Mouse (Mus musculus) liver, postnatal 0 days (tissue): ENCODE data around the gene Tbx5. TPM values are rescaled to one million over a fixed set of nuclear protein-coding genes. Genes with fewer than 3 reads are reported as not detected.

Experiments
- ATAC-seq: fragments of 200-750 bp; cut with Nextera tagmentation; 2 replicates; pipeline ENCODE4 v1.8.0; 2017; ENCODE audit warnings: mild to moderate bottlenecking, moderate library complexity
- DNase-seq: peaks from one replicate; pipeline ENCODE4 v3.0.0-alpha.2; 2016
- H3K27ac ChIP-seq: fragments of 300-500 bp; sonication (generic); 2 replicates; pipeline ENCODE4 v1.5.1; 2014; ENCODE audit warnings: antibody characterized with exemption, moderate library complexity, mild to moderate bottlenecking, low read depth
- H3K27me3 ChIP-seq: fragments of 300-500 bp; sonication (generic); 2 replicates; pipeline ENCODE4 v1.6.1; 2014; ENCODE audit warnings: low read length, control low read depth, mixed read lengths; ENCODE audit not compliant: insufficient read depth
- H3K36me3 ChIP-seq: fragments of 300-500 bp; sonication (generic); replicated peaks from 2 replicates; pipeline ENCODE4 v1.6.1; 2014; ENCODE audit warnings: mild to moderate bottlenecking, control low read depth, low read length, moderate library complexity, mixed read lengths; ENCODE audit not compliant: insufficient read depth
- H3K4me1 ChIP-seq: fragments of 300-500 bp; sonication (generic); 2 replicates; pipeline ENCODE4 v1.6.1; 2014; ENCODE audit warnings: antibody characterized with exemption, mild to moderate bottlenecking, control low read depth; ENCODE audit not compliant: insufficient read depth
- H3K4me2 ChIP-seq: fragments of 300-500 bp; sonication (generic); 2 replicates; pipeline ENCODE4 v1.6.1; 2014; ENCODE audit warnings: low read depth, mild to moderate bottlenecking, low read length, moderate library complexity, mixed read lengths
- H3K4me3 ChIP-seq: fragments of 300-500 bp; sonication (generic); 2 replicates; pipeline ENCODE4 v1.5.1; 2014; ENCODE audit warnings: low read depth, low read length
- H3K9ac ChIP-seq: fragments of 300-500 bp; sonication (generic); replicated peaks from 2 replicates; pipeline ENCODE4 v1.6.1; 2014; ENCODE audit warnings: mild to moderate bottlenecking, moderate library complexity
- H3K9me3 ChIP-seq: fragments of 300-500 bp; sonication (generic); 2 replicates; pipeline ENCODE4 v1.6.1; 2016; ENCODE audit warnings: mild to moderate bottlenecking, control low read depth, low read length, mixed read lengths
- CTCF ChIP-seq: sonication (generic); IDR thresholded peaks from 2 replicates; pipeline ENCODE4 v1.5.1; 2016; ENCODE audit warnings: antibody characterized with exemption, low read depth
- EP300 ChIP-seq: IDR thresholded peaks from 2 replicates; pipeline ENCODE4 v1.6.1; 2016; ENCODE audit warnings: antibody characterized with exemption, low read depth, mild to moderate bottlenecking
- WGBS: fragments of 180-500 bp; shearing (Covaris S2); extraction: QIAGEN DNeasy Blood & Tissue Kit; methylation state at CpG from one replicate; pipeline ENCODE4 v1.1.7; 2014; ENCODE audit not compliant: insufficient replicate concordance; 5-methylcytosine and 5-hydroxymethylcytosine counted together
- polyA plus RNA-seq: library from polyadenylated mRNA; unstranded; fragments of >200 nt; fragmentation: Nextera tagmentation; extraction: Ambion mirVana; gene quantifications from 2 replicates; pipeline ENCODE4 v1.2.1, GENCODE M21; 2015

Gene Tbx5
- polyA plus RNA-seq, 1 experiment from 2014 or later, result not detected

GRCm38 (mm10) chr5:119839156-119839555 lies 6.7 kb downstream of the Tbx5 start:
- WGBS, result 3% methylated on average over 16 of the region's 16 CpGs
- peaks cover 95% of the 10 kb centered on the region for H3K27me3 ChIP-seq
- H3K4me1 ChIP-seq, result no peaks in the 10 kb centered on the region
- H3K9ac ChIP-seq, result no peak overlapping the region
- no peak overlapping the region for H3K27ac ChIP-seq
- no peaks in the 10 kb centered on the region for H3K9me3 ChIP-seq
- ATAC-seq, result no peak
- DNase-seq, result no peak
- H3K36me3 ChIP-seq, result no peaks in the 10 kb centered on the region
- no peak overlapping the region for H3K4me3 ChIP-seq
- TF ChIP-seq CTCF (no peak), EP300 (no peak)
- H3K4me2 ChIP-seq, result no peak overlapping the region

GRCm38 (mm10) chr5:119839616-119840368 lies 7.3 kb downstream of the Tbx5 start:
- no peak for DNase-seq
- H3K27me3 ChIP-seq, result peaks cover 97% of the 10 kb centered on the region
- no peak overlapping the region for H3K9ac ChIP-seq
- no peak for ATAC-seq
- H3K27ac ChIP-seq, result no peak overlapping the region
- no peaks in the 10 kb centered on the region for H3K4me1 ChIP-seq
- TF ChIP-seq CTCF (no peak), EP300 (no peak)
- H3K4me3 ChIP-seq, result no peak overlapping the region
- H3K4me2 ChIP-seq, result no peak overlapping the region
- no peaks in the 10 kb centered on the region for H3K36me3 ChIP-seq
- WGBS, result 2% methylated on average over 34 of the region's 34 CpGs
- no peaks in the 10 kb centered on the region for H3K9me3 ChIP-seq

- Histone ChIP-seq H3K27me3 (peaks cover 97% of the 10 kb centered on the region), H3K9me3 (no peaks in the 10 kb centered on the region), H3K9ac (no peak overlapping the region), H3K27ac (no peak overlapping the region), H3K4me3 (no peak overlapping the region), H3K4me1 (no peaks in the 10 kb centered on the region), H3K36me3 (no peaks in the 10 kb centered on the region), H3K4me2 (no peak overlapping the region)
- DNase-seq (no peak), ATAC-seq (no peak)
- WGBS, result 0% methylated on average over 7 of the region's 7 CpGs
- TF ChIP-seq CTCF (no peak), EP300 (no peak)
Observed at GRCm38 (mm10) chr5:119840404-119840803, 7.9 kb downstream of the Tbx5 start.

- Histone ChIP-seq H3K4me1 (no peaks in the 10 kb centered on the region), H3K27me3 (peaks cover 89% of the 10 kb centered on the region), H3K9me3 (no peaks in the 10 kb centered on the region), H3K9ac (no peak overlapping the region), H3K4me3 (no peak overlapping the region), H3K4me2 (no peak overlapping the region), H3K36me3 (no peaks in the 10 kb centered on the region), H3K27ac (no peak overlapping the region)
- no peak for ATAC-seq
- no peak for DNase-seq
- TF ChIP-seq EP300, result no peak
- TF ChIP-seq CTCF, result no peak
- WGBS, result 3% methylated on average over 26 of the region's 26 CpGs
Observed at GRCm38 (mm10) chr5:119841634-119842420, 9.4 kb downstream of the Tbx5 start.

GRCm38 (mm10) chr5:119842701-119843393 lies 10.4 kb downstream of the Tbx5 start:
- H3K4me1 ChIP-seq, result no peaks in the 10 kb centered on the region
- H3K36me3 ChIP-seq, result no peaks in the 10 kb centered on the region
- ATAC-seq, result no peak
- H3K4me3 ChIP-seq, result no peak overlapping the region
- H3K4me2 ChIP-seq, result no peak overlapping the region
- WGBS, result 10% methylated on average over 4 of the region's 4 CpGs
- H3K27me3 ChIP-seq, result peaks cover 79% of the 10 kb centered on the region
- TF ChIP-seq CTCF, result no peak
- TF ChIP-seq EP300, result no peak
- no peak overlapping the region for H3K27ac ChIP-seq
- no peak overlapping the region for H3K9ac ChIP-seq
- no peak for DNase-seq
- H3K9me3 ChIP-seq, result no peaks in the 10 kb centered on the region

- 2% methylated on average over 7 of the region's 8 CpGs for WGBS
- DNase-seq, result no peak
- no peak overlapping the region for H3K4me2 ChIP-seq
Observed at GRCm38 (mm10) chr5:119843394-119843777, 10.9 kb downstream of the Tbx5 start.

More at GRCm38 (mm10) chr5:119843394-119843777, 10.9 kb downstream of the Tbx5 start:
- Histone ChIP-seq H3K27ac (no peak overlapping the region), H3K4me3 (no peak overlapping the region), H3K27me3 (peaks cover 74% of the 10 kb centered on the region), H3K9me3 (no peaks in the 10 kb centered on the region), H3K36me3 (no peaks in the 10 kb centered on the region), H3K4me1 (no peaks in the 10 kb centered on the region), H3K9ac (no peak overlapping the region)
- TF ChIP-seq EP300 (no peak), CTCF (no peak)
- no peak for ATAC-seq
